In genomic region chr17:24488662-24489264, GRCm38 (mm10) we compare ENCODE assay signal across 8 mouse cellular contexts. TPM values are rescaled to one million over a fixed set of nuclear protein-coding genes. Genes with fewer than 3 reads are reported as not detected.
DNase-seq lines count a peak whose midpoint lies in the region; ATAC-seq and TF ChIP-seq lines count a peak whose summit lies in the region.

No protein-coding gene starts in this region.

- no peaks in the 10 kb centered on the region for H3K36me3 ChIP-seq in heart, embryonic 12.5 days
- H3K36me3 ChIP-seq in midbrain, postnatal 0 days (ENCODE audit: insufficient read depth, low read length): no peaks in the 10 kb centered on the region

- 1% methylated on average over 74 of the region's 81 CpGs for WGBS in heart, embryonic 12.5 days
- WGBS in midbrain, postnatal 0 days: under 1% methylated on average over 51 of the region's 81 CpGs

- H3K4me2 ChIP-seq in heart, embryonic 12.5 days: peak overlapping the region; percentile 99
- peak overlapping the region; percentile 84 for H3K4me2 ChIP-seq in midbrain, postnatal 0 days (ENCODE audit: low read depth, low read length, poor library complexity, severe bottlenecking)

- no peak for TF ChIP-seq CTCF in midbrain, postnatal 0 days (IDR thresholded peaks at IDR 0.05)

- peaks cover 55% of the 10 kb centered on the region for H3K27me3 ChIP-seq in heart, embryonic 12.5 days (replicated peaks)
- H3K27me3 ChIP-seq in midbrain, postnatal 0 days (ENCODE audit: insufficient read depth, low read length): no peaks in the 10 kb centered on the region

- H3K9ac ChIP-seq in heart, embryonic 12.5 days: peak overlapping the region; percentile 83
- H3K9ac ChIP-seq in midbrain, postnatal 0 days (replicated peaks; ENCODE audit: low read length, poor library complexity, severe bottlenecking): peak overlapping the region; percentile 99

- ATAC-seq in heart, embryonic 12.5 days (ENCODE audit: insufficient number of reproducible peaks, low FRiP score): peak; percentile 53
- ATAC-seq in midbrain, postnatal 0 days (ENCODE audit: low FRiP score): peak; percentile 83
- no peak for ATAC-seq in monocyte, adult 5-6 weeks (replicated peaks; ENCODE audit: insufficient number of reproducible peaks, low FRiP score, low TSS enrichment, poor library complexity, severe bottlenecking)

- no peak overlapping the region for H3K27ac ChIP-seq in heart, embryonic 12.5 days (ENCODE audit: poor library complexity, severe bottlenecking)
- H3K27ac ChIP-seq in midbrain, postnatal 0 days (ENCODE audit: low read depth, low read length): peak overlapping the region; percentile 98

- peak; percentile 65 for DNase-seq in adrenal gland, adult 2 months
- no peak for DNase-seq in adrenal gland, adult 8-10 months
- DNase-seq in thymus, postnatal 4 days: peak; percentile 60
- DNase-seq in thymus, postnatal 14 days: no peak
- peak; percentile 58 to 72 for DNase-seq in kidney, postnatal 4 days
- peak; percentile 63 for DNase-seq in midbrain, postnatal 0 days (ENCODE audit: low spot score)

- H3K4me1 ChIP-seq in heart, embryonic 12.5 days (replicated peaks): peaks cover 18% of the 10 kb centered on the region
- H3K4me1 ChIP-seq in midbrain, postnatal 0 days (ENCODE audit: insufficient read depth, low read length): peaks cover 17% of the 10 kb centered on the region

- peak overlapping the region; percentile 64 for H3K4me3 ChIP-seq in heart, embryonic 12.5 days
- peak overlapping the region; percentile 93 for H3K4me3 ChIP-seq in midbrain, postnatal 0 days (ENCODE audit: low read depth, low read length)

- H3K9me3 ChIP-seq in heart, embryonic 12.5 days (replicated peaks): no peaks in the 10 kb centered on the region
- no peaks in the 10 kb centered on the region for H3K9me3 ChIP-seq in midbrain, postnatal 0 days (ENCODE audit: low read length)

RNA-seq across cellular contexts. Expression of gene Caskin1, which starts 0.4 kb away (rescaled TPM):
- 10 to 100 TPM; 19.4 to 28.7 TPM for total RNA-seq in adrenal gland, adult 2 months (2021)
- polyA plus RNA-seq in adrenal gland, adult 2 months (2012; rRNA removed): 47.0 and 47.7 TPM in 2 replicates
- total RNA-seq in adrenal gland, adult 8-10 months (2022): 10 to 100 TPM; 49.1 to 61.2 (median 53.8) TPM
- polyA plus RNA-seq in heart, embryonic 12.5 days (2016; fragmentation: Nextera tagmentation; extraction: Ambion mirVana): 0.64 and 0.77 TPM in 2 replicates
- 151 and 153 TPM in 2 replicates for total RNA-seq in midbrain, postnatal 0 days (2014; rRNA removed)
- polyA plus RNA-seq in midbrain, postnatal 0 days (2015; fragmentation: Nextera tagmentation; extraction: Ambion mirVana): 43.9 and 47.5 TPM in 2 replicates
- total RNA-seq in monocyte, adult 5-6 weeks (2017): not detected in 3 replicates

RNA-seq across cellular contexts. Expression of gene Mlst8, which starts 9.9 kb away (rescaled TPM):
- 10 to 100 TPM; 25.6 to 26.0 TPM for total RNA-seq in adrenal gland, adult 2 months (2021)
- 44.5 and 61.7 TPM in 2 replicates for polyA plus RNA-seq in adrenal gland, adult 2 months (2012; rRNA removed)
- total RNA-seq in adrenal gland, adult 8-10 months (2022): 10 to 100 TPM; 24.3 to 37.6 (median 32.2) TPM
- 17.8 and 20.5 TPM in 2 replicates for polyA plus RNA-seq in heart, embryonic 12.5 days (2016; fragmentation: Nextera tagmentation; extraction: Ambion mirVana)
- total RNA-seq in midbrain, postnatal 0 days (2014; rRNA removed): 51.8 and 60.8 TPM in 2 replicates
- 28.4 and 29.5 TPM in 2 replicates for polyA plus RNA-seq in midbrain, postnatal 0 days (2015; fragmentation: Nextera tagmentation; extraction: Ambion mirVana)
- 8.4 to 19.3 TPM (median 11.2 TPM) in 3 replicates for total RNA-seq in monocyte, adult 5-6 weeks (2017)

RNA-seq across cellular contexts. Expression of gene Bricd5, which starts 15.1 kb away (rescaled TPM):
- under 1 TPM; 0.38 to 0.69 TPM for total RNA-seq in adrenal gland, adult 2 months (2021)
- 0.57 and 0.67 TPM in 2 replicates for polyA plus RNA-seq in adrenal gland, adult 2 months (2012; rRNA removed)
- total RNA-seq in adrenal gland, adult 8-10 months (2022): under 1 TPM in 2 of 4 experiments, not detected in 2; 0.30 to 0.38 TPM
- polyA plus RNA-seq in heart, embryonic 12.5 days (2016; fragmentation: Nextera tagmentation; extraction: Ambion mirVana): not detected in 2 replicates
- total RNA-seq in midbrain, postnatal 0 days (2014; rRNA removed): 0.57 TPM in 1 of 2 replicates, not detected in the other
- 0.83 and 0.95 TPM in 2 replicates for polyA plus RNA-seq in midbrain, postnatal 0 days (2015; fragmentation: Nextera tagmentation; extraction: Ambion mirVana)
- 1.3 TPM in 1 of 3 replicates, not detected in the others for total RNA-seq in monocyte, adult 5-6 weeks (2017)

RNA-seq across cellular contexts. Expression of gene Pgp, which starts 18.6 kb away (rescaled TPM):
- 100 to 1,000 TPM in 1 of 2 experiments, 10 to 100 TPM in 1; 65.0 to 104 TPM for total RNA-seq in adrenal gland, adult 2 months (2021)
- 254 TPM in 2 replicates for polyA plus RNA-seq in adrenal gland, adult 2 months (2012; rRNA removed)
- 100 to 1,000 TPM; 105 to 116 (median 107) TPM for total RNA-seq in adrenal gland, adult 8-10 months (2022)
- 71.9 and 73.7 TPM in 2 replicates for polyA plus RNA-seq in heart, embryonic 12.5 days (2016; fragmentation: Nextera tagmentation; extraction: Ambion mirVana)
- 49.6 and 50.1 TPM in 2 replicates for total RNA-seq in midbrain, postnatal 0 days (2014; rRNA removed)
- 86.8 and 88.7 TPM in 2 replicates for polyA plus RNA-seq in midbrain, postnatal 0 days (2015; fragmentation: Nextera tagmentation; extraction: Ambion mirVana)
- total RNA-seq in monocyte, adult 5-6 weeks (2017): 8.4 to 10.1 TPM (median 9.1 TPM) in 3 replicates

RNA-seq across cellular contexts. Expression of gene E4f1, which starts 18.6 kb away (rescaled TPM):
- 10 to 100 TPM; 17.0 to 21.8 TPM for total RNA-seq in adrenal gland, adult 2 months (2021)
- polyA plus RNA-seq in adrenal gland, adult 2 months (2012; rRNA removed): 57.5 and 59.5 TPM in 2 replicates
- total RNA-seq in adrenal gland, adult 8-10 months (2022): 10 to 100 TPM; 20.9 to 37.4 (median 26.4) TPM
- polyA plus RNA-seq in heart, embryonic 12.5 days (2016; fragmentation: Nextera tagmentation; extraction: Ambion mirVana): 22.2 and 22.5 TPM in 2 replicates
- 35.1 and 38.0 TPM in 2 replicates for total RNA-seq in midbrain, postnatal 0 days (2014; rRNA removed)
- polyA plus RNA-seq in midbrain, postnatal 0 days (2015; fragmentation: Nextera tagmentation; extraction: Ambion mirVana): 25.6 and 30.6 TPM in 2 replicates
- total RNA-seq in monocyte, adult 5-6 weeks (2017): 26.9 to 32.5 TPM (median 29.5 TPM) in 3 replicates

Comparison
In these comparisons a context has a peak if more than half of its experiments do, and no peak if none do; other contexts are left out.
1. DNase-seq: peak in adrenal gland, adult 2 months (single experiment), thymus, postnatal 4 days (single experiment), kidney, postnatal 4 days (2 of 2) and midbrain, postnatal 0 days (single experiment); none in adrenal gland, adult 8-10 months (single experiment) and thymus, postnatal 14 days (single experiment).
2. RNA of gene Caskin1, which starts 0.4 kb away (total RNA-seq): 151 to 153 TPM in midbrain, postnatal 0 days, 49.1 to 61.2 TPM in adrenal gland, adult 8-10 months and 19.4 to 28.7 TPM in adrenal gland, adult 2 months; not detected in monocyte, adult 5-6 weeks; every median in the first group is over 10 times any median in the second.